Mouse (Mus musculus) sigmoid colon, adult 10 weeks (tissue): ENCODE data around the gene Grm3. TPM values are rescaled to one million over a fixed set of nuclear protein-coding genes. Genes with fewer than 3 reads are reported as not detected.

Source experiments
- polyA plus RNA-seq: library from polyadenylated mRNA; stranded (reverse); fragments of 350-450 nt; fragmentation: Illumina TruSeq; extraction: RNeasy Lipid Tissue Mini Kit (QIAGEN cat#74804); gene quantifications from one replicate; pipeline ENCODE4 v1.2.3, GENCODE M21; 2014; ENCODE audit warnings: low read depth, low replicate concordance

Grm3 gene
- not detected for polyA plus RNA-seq

GRCm38 (mm10) chr5:9724956-9725600 lies at the start of gene Grm3:
Gene Grm3, minus strand, starts transcription at chr5:9725170.

